Mouse (Mus musculus) forebrain, embryonic 16.5 days (tissue): ENCODE measurements around the gene Smad3. TPM values are rescaled to one million over a fixed set of nuclear protein-coding genes. Genes with fewer than 3 reads are reported as not detected.
A peak's percentile ranks its signal among the peaks of the same experiment; 100 is the strongest.

Experiments used
- ATAC-seq: fragments of 200-750 bp; cut with Nextera tagmentation; 2 replicates; pipeline ENCODE4 v1.8.0; 2017; ENCODE audit warnings: mild to moderate bottlenecking, moderate library complexity
- H3K27ac ChIP-seq: fragments of 300-500 bp; sonication (generic); 2 replicates; pipeline ENCODE4 v1.5.1; 2014; ENCODE audit warnings: low read length, control low read depth
- H3K27me3 ChIP-seq: fragments of 300-500 bp; sonication (generic); replicated peaks from 2 replicates; pipeline ENCODE4 v1.6.1; 2014; ENCODE audit warnings: low read length; ENCODE audit not compliant: control insufficient read depth, insufficient read depth
- H3K36me3 ChIP-seq: fragments of 300-500 bp; sonication (generic); 2 replicates; pipeline ENCODE4 v1.6.1; 2014; ENCODE audit not compliant: control insufficient read depth, insufficient read depth
- H3K4me1 ChIP-seq: fragments of 300-500 bp; sonication (generic); replicated peaks from 2 replicates; pipeline ENCODE4 v1.6.1; 2014; ENCODE audit warnings: low read length; ENCODE audit not compliant: control insufficient read depth, insufficient read depth
- H3K4me2 ChIP-seq: fragments of 300-500 bp; sonication (generic); 2 replicates; pipeline ENCODE4 v1.6.1; 2014; ENCODE audit warnings: mild to moderate bottlenecking, low read length, control low read depth
- H3K4me3 ChIP-seq: fragments of 300-500 bp; sonication (generic); replicated peaks from 2 replicates; pipeline ENCODE4 v1.5.1; 2014; ENCODE audit warnings: mild to moderate bottlenecking, low read length, control low read depth
- H3K9ac ChIP-seq: fragments of 300-500 bp; sonication (generic); replicated peaks from 2 replicates; pipeline ENCODE4 v1.6.1; 2014; ENCODE audit warnings: low read depth, low read length, control low read depth
- H3K9me3 ChIP-seq: fragments of 300-500 bp; sonication (generic); 2 replicates; pipeline ENCODE4 v1.6.1; 2016; ENCODE audit warnings: low read length; ENCODE audit not compliant: control insufficient read depth
- WGBS: fragments of 180-500 bp; shearing (Covaris S2); extraction: QIAGEN DNeasy Blood & Tissue Kit; methylation state at CpG from one replicate; pipeline ENCODE4 v1.1.7; 2014; 5-methylcytosine and 5-hydroxymethylcytosine counted together
- polyA plus RNA-seq: library from polyadenylated mRNA; unstranded; fragments of >200 nt; fragmentation: Nextera tagmentation; extraction: Ambion mirVana; gene quantifications from 2 replicates; pipeline ENCODE4 v1.2.1, GENCODE M21; 2015

Smad3 gene
- polyA plus RNA-seq, 1 experiment from 2014 or later = 7.4 TPM

GRCm38 (mm10) chr9:63779950-63780887 is 22.4 kb upstream of the Smad3 start:
- H3K4me1 ChIP-seq = peaks cover 8% of the 10 kb centered on the region
- no peak overlapping the region for H3K4me3 ChIP-seq
- no peaks in the 10 kb centered on the region for H3K9me3 ChIP-seq
- H3K36me3 ChIP-seq = no peaks in the 10 kb centered on the region
- no peak overlapping the region for H3K4me2 ChIP-seq
- no peak overlapping the region for H3K27ac ChIP-seq
- no peak overlapping the region for H3K9ac ChIP-seq
- no peaks in the 10 kb centered on the region for H3K27me3 ChIP-seq
- ATAC-seq = peak; percentile 31; the same call in 1 of the 2 replicates
- WGBS = 51% methylated on average over 17 of the region's 17 CpGs

- no peak overlapping the region for H3K27ac ChIP-seq
- H3K9me3 ChIP-seq = no peaks in the 10 kb centered on the region
- no peak overlapping the region for H3K4me3 ChIP-seq
- H3K4me1 ChIP-seq = peaks cover 5% of the 10 kb centered on the region
- no peak overlapping the region for H3K9ac ChIP-seq
- ATAC-seq = no peak
- 71% methylated on average over 3 of the region's 3 CpGs for WGBS
- no peak overlapping the region for H3K4me2 ChIP-seq
- no peaks in the 10 kb centered on the region for H3K36me3 ChIP-seq
- H3K27me3 ChIP-seq = no peaks in the 10 kb centered on the region
Measured at GRCm38 (mm10) chr9:63776735-63777134, 18.9 kb upstream of the Smad3 start.

- Histone ChIP-seq H3K9me3 (no peaks in the 10 kb centered on the region), H3K9ac (no peak overlapping the region), H3K36me3 (no peaks in the 10 kb centered on the region), H3K4me1 (peaks cover 2% of the 10 kb centered on the region), H3K27ac (no peak overlapping the region), H3K27me3 (no peaks in the 10 kb centered on the region), H3K4me3 (no peak overlapping the region), H3K4me2 (no peak overlapping the region)
- ATAC-seq = no peak
- WGBS = 88% methylated on average over 6 of the region's 6 CpGs
Measured at GRCm38 (mm10) chr9:63774854-63775483, 17.2 kb upstream of the Smad3 start.

GRCm38 (mm10) chr9:63772452-63772851 is 14.7 kb upstream of the Smad3 start:
- WGBS = 66% methylated on average over 10 of the region's 10 CpGs
- no peaks in the 10 kb centered on the region for H3K27me3 ChIP-seq
- H3K27ac ChIP-seq = no peak overlapping the region
- no peaks in the 10 kb centered on the region for H3K9me3 ChIP-seq
- ATAC-seq = no peak
- H3K4me3 ChIP-seq = no peak overlapping the region
- no peak overlapping the region for H3K4me2 ChIP-seq
- no peak overlapping the region for H3K9ac ChIP-seq
- no peaks in the 10 kb centered on the region for H3K36me3 ChIP-seq
- no peaks in the 10 kb centered on the region for H3K4me1 ChIP-seq

- no peak overlapping the region for H3K9ac ChIP-seq
- ATAC-seq = no peak
- H3K27me3 ChIP-seq = no peaks in the 10 kb centered on the region
- no peak overlapping the region for H3K27ac ChIP-seq
- H3K9me3 ChIP-seq = no peaks in the 10 kb centered on the region
- no peaks in the 10 kb centered on the region for H3K36me3 ChIP-seq
- no peak overlapping the region for H3K4me2 ChIP-seq
- no peaks in the 10 kb centered on the region for H3K4me1 ChIP-seq
- 59% methylated on average over 5 of the region's 5 CpGs for WGBS
- H3K4me3 ChIP-seq = no peak overlapping the region
Measured at GRCm38 (mm10) chr9:63771676-63772075, 13.9 kb upstream of the Smad3 start.

- H3K4me3 ChIP-seq = no peak overlapping the region
- H3K4me1 ChIP-seq = peaks cover 21% of the 10 kb centered on the region
- no peak for ATAC-seq
- H3K27ac ChIP-seq = no peak overlapping the region
- H3K4me2 ChIP-seq = no peak overlapping the region
- no peak overlapping the region for H3K9ac ChIP-seq
- H3K27me3 ChIP-seq = peaks cover 5% of the 10 kb centered on the region; the same call in 1 of the 2 replicates
- no peaks in the 10 kb centered on the region for H3K9me3 ChIP-seq
- WGBS = 95% methylated on average over 8 of the region's 8 CpGs
- no peaks in the 10 kb centered on the region for H3K36me3 ChIP-seq
Measured at GRCm38 (mm10) chr9:63761367-63762094, 3.7 kb upstream of the Smad3 start.

GRCm38 (mm10) chr9:63760783-63761182 is 3.0 kb upstream of the Smad3 start:
- Histone ChIP-seq H3K4me3 (no peak overlapping the region), H3K4me2 (no peak overlapping the region), H3K9ac (no peak overlapping the region), H3K27me3 (peaks cover 7% of the 10 kb centered on the region; the same call in 1 of the 2 replicates), H3K9me3 (no peaks in the 10 kb centered on the region), H3K4me1 (peaks cover 28% of the 10 kb centered on the region), H3K27ac (no peak overlapping the region), H3K36me3 (no peaks in the 10 kb centered on the region)
- WGBS = 95% methylated on average over 7 of the region's 7 CpGs
- no peak for ATAC-seq

- Histone ChIP-seq H3K4me1 (peaks cover 35% of the 10 kb centered on the region), H3K4me3 (no peak overlapping the region), H3K9me3 (no peaks in the 10 kb centered on the region), H3K36me3 (no peaks in the 10 kb centered on the region), H3K9ac (no peak overlapping the region), H3K27ac (no peak overlapping the region), H3K27me3 (peaks cover 7% of the 10 kb centered on the region; the same call in 1 of the 2 replicates), H3K4me2 (no peak overlapping the region)
- no peak for ATAC-seq
- WGBS = 86% methylated on average over 7 of the region's 7 CpGs
Measured at GRCm38 (mm10) chr9:63759973-63760722, 2.4 kb upstream of the Smad3 start.
